Mouse (Mus musculus) testis, adult 2 months (tissue): ENCODE measurements around the gene Prkce.

ENCODE experiments used
- CTCF ChIP-seq: fragments of 200-500 bp; IDR thresholded peaks from 2 replicates; pipeline ENCODE4 v1.5.1; 2012; ENCODE audit warnings: low read depth, mild to moderate bottlenecking, inconsistent platforms, low read length, moderate library complexity; ENCODE audit not compliant: control insufficient read depth, insufficient read depth, insufficient replicate concordance
- POLR2A ChIP-seq: fragments of 200-500 bp; IDR thresholded peaks from 2 replicates; pipeline ENCODE4 v1.6.1; 2012; ENCODE audit warnings: low read depth, mild to moderate bottlenecking, inconsistent platforms, low read length, moderate library complexity; ENCODE audit not compliant: control insufficient read depth

- TF ChIP-seq CTCF (no peak), POLR2A (no peak)
Observed at GRCm38 (mm10) chr17:86486657-86487056, 319.1 kb downstream of the Prkce start.
